Mouse (Mus musculus): ENCODE measurements at regions not wholly inside any gene's neighbourhood (a gene's known extent, or its start where the extent isn't known, plus 50 kb on each side); places are given as distances from the start of the nearest gene placed in this dataset.

GRCm38 (mm10) chr3:50932397-50933089 is 291.7 kb upstream of the Noct start:
- in situ Hi-C loops (cut with MboI, MseI) = no loop called here

GRCm38 (mm10) chr3:50933090-50933443 is 291.2 kb upstream of the Noct start:
- in situ Hi-C loops (cut with MboI, MseI) = no loop called here

GRCm38 (mm10) chr3:50939602-50940001 is 284.6 kb upstream of the Noct start:
- in situ Hi-C loops (cut with MboI, MseI) = no loop called here

GRCm38 (mm10) chr3:50940656-50941055 is 283.6 kb upstream of the Noct start:
- in situ Hi-C loops (cut with MboI, MseI) = no loop called here

- in situ Hi-C loops (cut with MboI, MseI) = no loop called here
These were observed 270.8 kb upstream of the Noct start for GRCm38 (mm10) chr3:50953456-50953855.

- in situ Hi-C loops (cut with MboI, MseI) = no loop called here
These were observed 253.9 kb upstream of the Noct start for GRCm38 (mm10) chr3:50970386-50970785.

- in situ Hi-C loops (cut with MboI, MseI) = no loop called here
These were observed 251.2 kb upstream of the Noct start for GRCm38 (mm10) chr3:50973081-50973480.

- in situ Hi-C loops (cut with MboI, MseI) = no loop called here
These were observed 248.0 kb upstream of the Noct start for GRCm38 (mm10) chr3:50976141-50976780.

GRCm38 (mm10) chr3:50976818-50977217 is 247.4 kb upstream of the Noct start:
- in situ Hi-C loops (cut with MboI, MseI) = no loop called here

GRCm38 (mm10) chr3:50978636-50979035 is 245.6 kb upstream of the Noct start:
- in situ Hi-C loops (cut with MboI, MseI) = no loop called here

- in situ Hi-C loops (cut with MboI, MseI) = no loop called here
These were observed 244.7 kb upstream of the Noct start for GRCm38 (mm10) chr3:50979592-50979991.

GRCm38 (mm10) chr3:50981751-50982150 is 242.5 kb upstream of the Noct start:
- in situ Hi-C loops (cut with MboI, MseI) = loop anchor here (10.0 kb wide), 1 partner anchor 267 kb away; no protein-coding TSS in a partner anchor

- in situ Hi-C loops (cut with MboI, MseI) = loop anchor here (10.0 kb wide), 1 partner anchor 268 kb away; no protein-coding TSS in a partner anchor
These were observed 241.6 kb upstream of the Noct start for GRCm38 (mm10) chr3:50982649-50983048.

GRCm38 (mm10) chr3:50983126-50983525 is 241.1 kb upstream of the Noct start:
- in situ Hi-C loops (cut with MboI, MseI) = loop anchor here (10.0 kb wide), 1 partner anchor 268 kb away; no protein-coding TSS in a partner anchor

GRCm38 (mm10) chr3:50983962-50984765 is 240.1 kb upstream of the Noct start:
- in situ Hi-C loops (cut with MboI, MseI) = loop anchor here (10.0 kb wide), 1 partner anchor 269 kb away; no protein-coding TSS in a partner anchor

- in situ Hi-C loops (cut with MboI, MseI) = loop anchor here (10.0 kb wide), 1 partner anchor 273 kb away; no protein-coding TSS in a partner anchor
These were observed 236.4 kb upstream of the Noct start for GRCm38 (mm10) chr3:50987821-50988220.

GRCm38 (mm10) chr3:50990810-50991209 is 233.4 kb upstream of the Noct start:
- in situ Hi-C loops (cut with MboI, MseI) = no loop called here

- in situ Hi-C loops (cut with MboI, MseI) = no loop called here
These were observed 231.5 kb upstream of the Noct start for GRCm38 (mm10) chr3:50992581-50993313.

GRCm38 (mm10) chr3:50999745-51000144 is 224.5 kb upstream of the Noct start:
- in situ Hi-C loops (cut with MboI, MseI) = no loop called here

GRCm38 (mm10) chr3:51000938-51001337 is 223.3 kb upstream of the Noct start:
- in situ Hi-C loops (cut with MboI, MseI) = no loop called here

GRCm38 (mm10) chr3:51002662-51003061 is 221.6 kb upstream of the Noct start:
- in situ Hi-C loops (cut with MboI, MseI) = no loop called here

Measured in T-helper 2 cell (primary cell).